Mouse (Mus musculus) limb, embryonic 11.5 days (tissue): ENCODE results near the gene Isca1. TPM values are rescaled to one million over a fixed set of nuclear protein-coding genes. Genes with fewer than 3 reads are reported as not detected.
A peak's percentile ranks its signal among the peaks of the same experiment; 100 is the strongest.
"Not testable (repeated sequence)": the region's sequence is repeated elsewhere in the genome, so short reads cannot be mapped to it uniquely, and the experiment has no call there.

Experiments used
- ATAC-seq: fragments of 200-750 bp; cut with Nextera tagmentation; 2 replicates; pipeline ENCODE4 v1.8.0; 2017; ENCODE audit warnings: low read depth; ENCODE audit not compliant: insufficient number of reproducible peaks, low FRiP score, low TSS enrichment
- DNase-seq: peaks from one replicate; pipeline ENCODE4 v3.0.0-alpha.2; 2015; ENCODE audit warnings: low spot score
- H3K27ac ChIP-seq: fragments of 300-500 bp; sonication (generic); replicated peaks from 2 replicates; pipeline ENCODE4 v1.5.1; 2014; ENCODE audit warnings: low read depth, mild to moderate bottlenecking, low read length
- H3K27me3 ChIP-seq: fragments of 300-500 bp; sonication (generic); 2 replicates; pipeline ENCODE4 v1.6.1; 2014; ENCODE audit warnings: mild to moderate bottlenecking, low read length, mixed read lengths; ENCODE audit not compliant: control insufficient read depth, insufficient read depth
- H3K36me3 ChIP-seq: fragments of 300-500 bp; sonication (generic); 2 replicates; pipeline ENCODE4 v1.6.1; 2014; ENCODE audit warnings: mild to moderate bottlenecking, low read length, moderate library complexity, mixed read lengths; ENCODE audit not compliant: control insufficient read depth, insufficient read depth
- H3K4me1 ChIP-seq: fragments of 300-500 bp; sonication (generic); 2 replicates; pipeline ENCODE4 v1.6.1; 2014; ENCODE audit warnings: low read length, mixed read lengths; ENCODE audit not compliant: control insufficient read depth, insufficient read depth
- H3K4me2 ChIP-seq: fragments of 300-500 bp; sonication (generic); 2 replicates; pipeline ENCODE4 v1.6.1; 2014; ENCODE audit warnings: low read depth, mild to moderate bottlenecking, moderate library complexity; ENCODE audit not compliant: severe bottlenecking
- H3K4me3 ChIP-seq: fragments of 300-500 bp; sonication (generic); 2 replicates; pipeline ENCODE4 v1.5.1; 2014; ENCODE audit warnings: low read depth, low read length
- H3K9ac ChIP-seq: fragments of 300-500 bp; sonication (generic); 2 replicates; pipeline ENCODE4 v1.6.1; 2014; ENCODE audit warnings: mild to moderate bottlenecking, low read length
- H3K9me3 ChIP-seq: fragments of 300-500 bp; sonication (generic); 2 replicates; pipeline ENCODE4 v1.6.1; 2016; ENCODE audit warnings: low read length; ENCODE audit not compliant: control insufficient read depth
- WGBS: fragments of 180-500 bp; shearing (Covaris S2); extraction: QIAGEN DNeasy Blood & Tissue Kit; methylation state at CpG from one replicate; pipeline ENCODE4 v1.1.7; 2014; 5-methylcytosine and 5-hydroxymethylcytosine counted together
- polyA plus RNA-seq: library from polyadenylated mRNA; unstranded; fragments of >200 nt; fragmentation: Nextera tagmentation; extraction: Ambion mirVana; gene quantifications from 2 replicates; pipeline ENCODE4 v1.2.1, GENCODE M21; 2014

Gene Isca1
- polyA plus RNA-seq, 1 experiment from 2014 or later = 108 TPM

DNA sequence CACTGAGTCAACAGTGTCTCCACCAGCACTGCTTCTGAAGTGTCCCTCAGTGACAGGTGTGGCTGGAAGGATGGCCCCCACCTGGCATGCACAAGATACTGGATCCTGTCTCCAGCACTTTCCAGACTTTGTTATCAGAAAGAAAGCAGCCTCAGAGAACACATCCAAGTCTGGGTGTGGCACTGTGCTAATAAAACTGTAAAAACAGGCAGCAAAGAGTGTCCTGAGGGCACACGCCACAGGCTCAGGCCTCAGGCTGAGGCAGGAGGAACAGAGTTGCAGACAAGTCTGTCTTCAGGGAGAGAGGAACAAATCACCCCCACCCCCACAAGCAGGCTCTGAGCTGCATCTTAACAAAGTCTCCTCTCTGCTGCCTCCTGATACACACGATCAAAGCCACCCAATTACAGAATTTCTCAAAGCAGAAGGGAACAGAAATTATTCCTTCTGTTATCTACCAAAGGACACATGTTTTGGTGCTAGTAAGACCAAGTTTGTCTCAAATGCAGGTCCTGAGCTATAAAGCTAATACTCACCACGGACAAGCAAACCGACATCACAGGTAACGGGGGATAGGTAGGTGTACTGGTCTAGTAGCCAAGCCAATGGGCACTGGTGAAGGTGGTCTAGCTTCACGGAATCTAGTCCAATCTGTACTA is 26.3 kb upstream of the Isca1 start:
- H3K4me1 ChIP-seq = no peaks in the 10 kb centered on the region
- no peak for ATAC-seq
- no peak for DNase-seq
- H3K4me2 ChIP-seq = no peak overlapping the region
- H3K27ac ChIP-seq = no peak overlapping the region
- no peaks in the 10 kb centered on the region for H3K9me3 ChIP-seq
- H3K4me3 ChIP-seq = no peak overlapping the region
- H3K9ac ChIP-seq = no peak overlapping the region
- H3K36me3 ChIP-seq = peaks cover 27% of the 10 kb centered on the region
- 91% methylated on average over 6 of the region's 6 CpGs for WGBS
- no peaks in the 10 kb centered on the region for H3K27me3 ChIP-seq

DNA sequence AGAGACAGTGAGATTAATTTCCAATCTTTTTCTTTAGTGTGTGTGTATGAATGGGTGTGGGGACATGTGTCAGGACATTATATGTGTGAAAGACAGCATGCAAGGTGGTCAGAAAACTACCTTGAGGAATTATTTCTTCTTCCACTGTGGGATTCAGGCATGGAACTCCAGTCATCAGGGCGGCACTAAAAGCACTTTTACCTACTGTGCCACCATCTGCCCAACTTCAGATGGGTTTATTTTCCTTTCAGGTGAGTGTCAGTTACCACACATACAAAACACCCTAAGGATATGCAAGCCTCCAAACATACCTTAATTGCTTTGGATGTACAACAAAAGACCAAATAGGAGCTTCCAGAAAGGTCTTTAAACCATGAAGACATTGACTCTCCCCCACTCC is 25.2 kb upstream of the Isca1 start:
- no peak for ATAC-seq
- Histone ChIP-seq H3K27ac (no peak overlapping the region), H3K4me1 (no peaks in the 10 kb centered on the region), H3K4me2 (no peak overlapping the region), H3K9ac (no peak overlapping the region), H3K9me3 (no peaks in the 10 kb centered on the region), H3K36me3 (peaks cover 20% of the 10 kb centered on the region), H3K27me3 (no peaks in the 10 kb centered on the region), H3K4me3 (no peak overlapping the region)
- no peak for DNase-seq
- WGBS = 90% methylated on average over 1 of the region's 1 CpGs

DNA sequence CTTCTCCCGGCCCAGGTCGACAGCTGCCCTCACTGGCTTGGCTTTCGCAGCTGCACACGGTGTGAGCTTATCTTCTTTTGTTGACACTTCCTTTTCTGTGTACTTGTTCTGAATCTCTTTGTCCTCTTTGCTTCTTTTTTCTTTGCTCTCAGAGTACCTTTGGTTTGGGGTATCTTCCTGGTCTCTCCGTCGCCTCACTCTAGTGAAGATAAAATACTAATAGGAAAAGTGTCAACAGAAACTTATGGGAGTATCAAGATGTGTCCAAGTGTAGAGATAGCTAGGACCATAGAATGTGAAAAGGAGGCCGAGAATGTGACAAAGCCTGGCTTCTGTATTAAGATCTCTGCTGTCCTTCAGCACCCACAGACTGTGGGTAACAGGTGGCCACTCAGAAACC is 12.5 kb upstream of the Isca1 start, which contains the start of gene Gm49354:
Gene Gm49354 (minus strand): TSS at position 101 of the 400 bp plus-strand sequence.
- Histone ChIP-seq H3K9me3 (no peaks in the 10 kb centered on the region), H3K27ac (no peak within 1 kb of the TSS), H3K9ac (no peak within 1 kb of the TSS), H3K4me3 (no peak within 1 kb of the TSS), H3K27me3 (no peaks in the 10 kb centered on the region), H3K4me2 (no peak within 1 kb of the TSS), H3K4me1 (no peaks in the 10 kb centered on the region), H3K36me3 (peaks cover 45% of the 10 kb centered on the region)
- no peak for ATAC-seq
- WGBS = 96% methylated on average over 7 of the region's 7 CpGs
- no peak for DNase-seq

GRCm38 (mm10) chr13:59779744-59780264 is 10.2 kb upstream of the Isca1 start:
- H3K9me3 ChIP-seq, H3K27ac ChIP-seq, ATAC-seq, H3K9ac ChIP-seq, H3K27me3 ChIP-seq, DNase-seq, H3K4me2 ChIP-seq, H3K4me1 ChIP-seq, H3K4me3 ChIP-seq: not testable (repeated sequence)
- peaks cover 31% of the 10 kb centered on the region for H3K36me3 ChIP-seq
- 94% methylated on average over 1 of the region's 1 CpGs for WGBS

- ATAC-seq (no peak), DNase-seq (no peak)
- H3K27ac ChIP-seq = no peak overlapping the region
- no peak overlapping the region for H3K4me3 ChIP-seq
- no peak overlapping the region for H3K4me2 ChIP-seq
- WGBS = 85% methylated on average over 4 of the region's 4 CpGs
- H3K27me3 ChIP-seq = no peaks in the 10 kb centered on the region
- H3K4me1 ChIP-seq = no peaks in the 10 kb centered on the region
- H3K36me3 ChIP-seq = peaks cover 28% of the 10 kb centered on the region
- no peak overlapping the region for H3K9ac ChIP-seq
- no peaks in the 10 kb centered on the region for H3K9me3 ChIP-seq
Observed at GRCm38 (mm10) chr13:59779213-59779612, 9.6 kb upstream of the Isca1 start.

DNA sequence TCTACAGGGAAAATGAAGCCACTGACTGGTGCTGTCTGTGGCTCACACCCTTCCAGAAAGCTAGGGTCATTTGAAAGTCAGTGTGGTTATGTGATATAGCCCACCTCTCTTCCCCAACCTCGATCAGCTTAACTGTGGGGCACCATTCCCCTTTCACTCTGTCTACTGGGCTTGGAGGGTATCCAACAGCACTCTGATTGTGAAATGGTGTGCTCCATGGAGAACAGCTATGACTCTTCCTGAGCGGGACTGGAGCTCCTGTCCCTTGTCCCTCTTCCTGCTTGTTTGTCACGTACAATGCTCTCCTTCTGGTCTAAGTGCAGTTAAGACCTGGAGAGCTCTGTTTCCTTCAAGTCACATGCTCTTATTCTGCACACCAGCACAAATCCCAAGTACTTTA is 5.6 kb upstream of the Isca1 start:
- DNase-seq = no peak
- no peaks in the 10 kb centered on the region for H3K9me3 ChIP-seq
- no peak for ATAC-seq
- H3K4me3 ChIP-seq = no peak overlapping the region
- no peak overlapping the region for H3K27ac ChIP-seq
- 96% methylated on average over 3 of the region's 3 CpGs for WGBS
- H3K27me3 ChIP-seq = no peaks in the 10 kb centered on the region
- H3K4me2 ChIP-seq = no peak overlapping the region
- no peaks in the 10 kb centered on the region for H3K4me1 ChIP-seq
- H3K9ac ChIP-seq = no peak overlapping the region
- H3K36me3 ChIP-seq = peaks cover 4% of the 10 kb centered on the region; the same call in 1 of the 2 replicates

- Histone ChIP-seq H3K27me3 (no peaks in the 10 kb centered on the region), H3K36me3 (peaks cover 4% of the 10 kb centered on the region; the same call in 1 of the 2 replicates), H3K9ac (no peak overlapping the region), H3K4me1 (peaks cover 14% of the 10 kb centered on the region), H3K4me2 (0 out of 2 replicates have a peak overlapping the region, but pooled peaks have one; percentile 74), H3K9me3 (no peaks in the 10 kb centered on the region), H3K4me3 (no peak overlapping the region), H3K27ac (no peak overlapping the region; the same call in 1 of the 2 replicates)
- ATAC-seq = no peak
- 74% methylated on average over 9 of the region's 9 CpGs for WGBS
- peak; percentile 30 for DNase-seq
Observed at GRCm38 (mm10) chr13:59771257-59771656, 1.6 kb upstream of the Isca1 start.

DNA sequence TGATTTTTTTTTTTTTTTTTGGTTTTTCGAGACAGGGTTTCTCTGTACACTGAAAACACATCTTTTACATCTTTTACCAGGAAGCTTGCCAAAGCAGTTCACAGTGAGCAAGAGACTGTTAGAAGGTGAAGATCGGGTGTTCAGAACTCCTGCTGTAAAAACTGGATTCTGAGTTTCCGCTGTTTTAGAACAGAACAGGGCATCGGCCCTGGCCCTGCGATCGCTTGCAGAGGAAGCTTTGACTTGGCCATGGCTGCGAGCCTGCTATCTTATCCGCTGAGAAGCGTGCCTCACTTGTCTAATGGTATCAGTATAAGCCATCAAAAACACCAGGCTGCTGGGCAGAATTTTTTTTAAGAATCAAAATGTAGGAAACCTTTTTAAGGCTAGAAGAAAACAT is 1.2 kb upstream of the Isca1 start:
- Histone ChIP-seq H3K4me3 (no peak overlapping the region; the same call in 1 of the 2 replicates), H3K27me3 (no peaks in the 10 kb centered on the region), H3K4me2 (peak overlapping the region; percentile 74; the same call in 1 of the 2 replicates), H3K27ac (peak overlapping the region; percentile 94), H3K9ac (no peak overlapping the region), H3K36me3 (peaks cover 4% of the 10 kb centered on the region; the same call in 1 of the 2 replicates), H3K4me1 (peaks cover 16% of the 10 kb centered on the region), H3K9me3 (no peaks in the 10 kb centered on the region)
- DNase-seq (no peak), ATAC-seq (no peak)
- WGBS = 77% methylated on average over 9 of the region's 9 CpGs
